Mouse (Mus musculus) kidney, embryonic 14.5 days (tissue): ENCODE results near the gene Hnf1b. TPM values are rescaled to one million over a fixed set of nuclear protein-coding genes. Genes with fewer than 3 reads are reported as not detected.

ENCODE experiments used
- ATAC-seq: fragments of 200-750 bp; cut with Nextera tagmentation; 2 replicates; pipeline ENCODE4 v1.8.0; 2017; ENCODE audit warnings: moderate number of reproducible peaks, mild to moderate bottlenecking, moderate TSS enrichment, moderate library complexity; ENCODE audit not compliant: low FRiP score, low TSS enrichment
- H3K27ac ChIP-seq: fragments of 300-500 bp; sonication (generic); 2 replicates; pipeline ENCODE4 v1.5.1; 2014; ENCODE audit warnings: low read depth, mild to moderate bottlenecking, low read length, moderate library complexity, mixed read lengths
- H3K27me3 ChIP-seq: fragments of 300-500 bp; sonication (generic); 2 replicates; pipeline ENCODE4 v1.6.1; 2014; ENCODE audit warnings: mild to moderate bottlenecking, low read length; ENCODE audit not compliant: control insufficient read depth, insufficient read depth
- H3K36me3 ChIP-seq: fragments of 300-500 bp; sonication (generic); 2 replicates; pipeline ENCODE4 v1.6.1; 2014; ENCODE audit warnings: low read length, mixed read lengths; ENCODE audit not compliant: control insufficient read depth, insufficient read depth
- H3K4me1 ChIP-seq: fragments of 300-500 bp; sonication (generic); 2 replicates; pipeline ENCODE4 v1.6.1; 2014; ENCODE audit warnings: low read length, mixed read lengths; ENCODE audit not compliant: control insufficient read depth, insufficient read depth
- H3K4me2 ChIP-seq: fragments of 300-500 bp; sonication (generic); replicated peaks from 2 replicates; pipeline ENCODE4 v1.6.1; 2014; ENCODE audit warnings: low read depth, mild to moderate bottlenecking, low read length
- H3K4me3 ChIP-seq: fragments of 300-500 bp; sonication (generic); 2 replicates; pipeline ENCODE4 v1.5.1; 2014; ENCODE audit warnings: mild to moderate bottlenecking, low read length
- H3K9ac ChIP-seq: fragments of 300-500 bp; sonication (generic); 2 replicates; pipeline ENCODE4 v1.6.1; 2014; ENCODE audit warnings: low read depth, mild to moderate bottlenecking, low read length, moderate library complexity
- H3K9me3 ChIP-seq: fragments of 300-500 bp; sonication (generic); 2 replicates; pipeline ENCODE4 v1.6.1; 2016; ENCODE audit warnings: low read length; ENCODE audit not compliant: control insufficient read depth
- WGBS: fragments of 180-500 bp; shearing (Covaris S2); extraction: QIAGEN DNeasy Blood & Tissue Kit; methylation state at CpG from one replicate; pipeline ENCODE4 v1.1.7; 2014; 5-methylcytosine and 5-hydroxymethylcytosine counted together
- polyA plus RNA-seq: library from polyadenylated mRNA; unstranded; fragments of >200 nt; fragmentation: Nextera tagmentation; extraction: Ambion mirVana; gene quantifications from 2 replicates; pipeline ENCODE4 v1.2.1, GENCODE M21; 2014

Hnf1b gene
- polyA plus RNA-seq, 1 experiment from 2014 or later = 84.2 TPM

- Histone ChIP-seq H3K36me3 (peaks cover 12% of the 10 kb centered on the region; the same call in 1 of the 2 replicates), H3K9me3 (no peaks in the 10 kb centered on the region), H3K9ac (no peak overlapping the region), H3K4me1 (no peaks in the 10 kb centered on the region), H3K4me3 (no peak overlapping the region), H3K27me3 (no peaks in the 10 kb centered on the region), H3K4me2 (no peak overlapping the region), H3K27ac (no peak overlapping the region)
- 87% methylated on average over 5 of the region's 5 CpGs for WGBS
- ATAC-seq = no peak
These were observed 31.6 kb downstream of the Hnf1b start for GRCm38 (mm10) chr11:83881438-83881837.

GRCm38 (mm10) chr11:83882552-83882951 is 32.7 kb downstream of the Hnf1b start:
- no peak overlapping the region for H3K9ac ChIP-seq
- 38% methylated on average over 6 of the region's 6 CpGs for WGBS
- ATAC-seq = no peak
- no peaks in the 10 kb centered on the region for H3K27me3 ChIP-seq
- H3K27ac ChIP-seq = no peak overlapping the region
- no peak overlapping the region for H3K4me2 ChIP-seq
- peaks cover 9% of the 10 kb centered on the region; the same call in 1 of the 2 replicates for H3K36me3 ChIP-seq
- no peak overlapping the region for H3K4me3 ChIP-seq
- H3K9me3 ChIP-seq = no peaks in the 10 kb centered on the region
- H3K4me1 ChIP-seq = no peaks in the 10 kb centered on the region

GRCm38 (mm10) chr11:83883074-83883473 is 33.2 kb downstream of the Hnf1b start:
- Histone ChIP-seq H3K4me2 (no peak overlapping the region), H3K9me3 (no peaks in the 10 kb centered on the region), H3K4me1 (no peaks in the 10 kb centered on the region), H3K36me3 (peaks cover 7% of the 10 kb centered on the region; the same call in 1 of the 2 replicates), H3K9ac (no peak overlapping the region), H3K27me3 (no peaks in the 10 kb centered on the region), H3K4me3 (no peak overlapping the region), H3K27ac (no peak overlapping the region)
- 44% methylated on average over 6 of the region's 6 CpGs for WGBS
- ATAC-seq = no peak

- Histone ChIP-seq H3K36me3 (peaks cover 9% of the 10 kb centered on the region; the same call in 1 of the 2 replicates), H3K4me3 (no peak overlapping the region), H3K4me2 (no peak overlapping the region), H3K9me3 (no peaks in the 10 kb centered on the region), H3K4me1 (no peaks in the 10 kb centered on the region), H3K27me3 (no peaks in the 10 kb centered on the region), H3K27ac (no peak overlapping the region), H3K9ac (no peak overlapping the region)
- ATAC-seq = no peak
- WGBS = 67% methylated on average over 9 of the region's 9 CpGs
These were observed 33.9 kb downstream of the Hnf1b start for GRCm38 (mm10) chr11:83883812-83884211.

GRCm38 (mm10) chr11:83885175-83885574 is 35.3 kb downstream of the Hnf1b start:
- Histone ChIP-seq H3K36me3 (peaks cover 11% of the 10 kb centered on the region; the same call in 1 of the 2 replicates), H3K9me3 (no peaks in the 10 kb centered on the region), H3K4me2 (no peak overlapping the region), H3K4me1 (no peaks in the 10 kb centered on the region), H3K27me3 (no peaks in the 10 kb centered on the region), H3K9ac (no peak overlapping the region), H3K4me3 (no peak overlapping the region), H3K27ac (no peak overlapping the region)
- 89% methylated on average over 8 of the region's 8 CpGs for WGBS
- no peak for ATAC-seq

GRCm38 (mm10) chr11:83886746-83887145 is 36.9 kb downstream of the Hnf1b start:
- Histone ChIP-seq H3K4me3 (no peak overlapping the region), H3K9me3 (no peaks in the 10 kb centered on the region), H3K4me1 (no peaks in the 10 kb centered on the region), H3K27ac (no peak overlapping the region), H3K36me3 (peaks cover 11% of the 10 kb centered on the region; the same call in 1 of the 2 replicates), H3K27me3 (no peaks in the 10 kb centered on the region), H3K9ac (no peak overlapping the region), H3K4me2 (no peak overlapping the region)
- ATAC-seq = no peak
- WGBS = 76% methylated on average over 3 of the region's 3 CpGs

- Histone ChIP-seq H3K27me3 (no peaks in the 10 kb centered on the region), H3K27ac (no peak overlapping the region), H3K36me3 (peaks cover 21% of the 10 kb centered on the region), H3K9ac (no peak overlapping the region), H3K4me2 (no peak overlapping the region), H3K4me1 (no peaks in the 10 kb centered on the region), H3K4me3 (no peak overlapping the region), H3K9me3 (no peaks in the 10 kb centered on the region)
- 40% methylated on average over 6 of the region's 6 CpGs for WGBS
- 0 out of 2 replicates have a peak, but pooled peaks have one; percentile 28 for ATAC-seq
These were observed 41.5 kb downstream of the Hnf1b start for GRCm38 (mm10) chr11:83891366-83891765.

- H3K4me3 ChIP-seq = no peak overlapping the region
- H3K4me1 ChIP-seq = no peaks in the 10 kb centered on the region
- 66% methylated on average over 9 of the region's 9 CpGs for WGBS
- H3K9ac ChIP-seq = no peak overlapping the region
- no peaks in the 10 kb centered on the region for H3K9me3 ChIP-seq
- H3K27me3 ChIP-seq = no peaks in the 10 kb centered on the region
- no peak overlapping the region for H3K4me2 ChIP-seq
- ATAC-seq = no peak
- H3K36me3 ChIP-seq = peaks cover 21% of the 10 kb centered on the region
- H3K27ac ChIP-seq = no peak overlapping the region
These were observed 43.5 kb downstream of the Hnf1b start for GRCm38 (mm10) chr11:83893325-83893724.

GRCm38 (mm10) chr11:83896430-83897410 is 46.9 kb downstream of the Hnf1b start:
- WGBS = 67% methylated on average over 16 of the region's 16 CpGs

More at GRCm38 (mm10) chr11:83896430-83897410, 46.9 kb downstream of the Hnf1b start:
- Histone ChIP-seq H3K36me3 (peaks cover 15% of the 10 kb centered on the region), H3K9me3 (no peaks in the 10 kb centered on the region), H3K4me3 (no peak overlapping the region), H3K4me1 (no peaks in the 10 kb centered on the region), H3K27ac (0 out of 2 replicates have a peak overlapping the region, but pooled peaks have one; percentile 9), H3K4me2 (no peak overlapping the region), H3K9ac (no peak overlapping the region), H3K27me3 (no peaks in the 10 kb centered on the region)
- ATAC-seq = 0 out of 2 replicates have a peak, but pooled peaks have one; percentile 26
